Mouse (Mus musculus) adrenal gland (tissue): ENCODE measurements around the gene Psen2.

Source experiments
- intact Hi-C: fragments of 180-260 bp; cut with DNase I; formaldehyde crosslinking; loops from one replicate; pipeline ENCODE4 v1.15.1; 2025

Gene Psen2

DNA sequence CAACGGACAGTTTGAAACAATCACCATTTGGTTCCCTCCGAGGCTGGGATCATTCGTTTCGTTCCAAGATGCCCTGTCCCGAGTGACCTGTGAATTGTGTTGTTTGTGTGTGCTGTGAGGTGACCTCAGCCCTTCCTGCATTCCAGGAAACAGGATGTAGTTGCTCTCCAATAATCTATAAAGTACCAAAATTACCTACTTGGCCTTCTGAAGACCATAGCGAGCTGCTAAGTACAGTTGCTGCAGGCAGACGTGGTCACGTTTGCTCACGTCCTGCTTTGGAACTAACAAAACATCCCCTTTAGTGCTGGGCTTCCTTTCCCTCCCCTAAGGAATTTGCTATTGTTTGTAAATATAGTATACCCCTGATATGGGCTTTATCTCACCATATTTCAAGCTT, 14.3 kb upstream of the Psen2 start:
- intact Hi-C loops: no loop called here

DNA sequence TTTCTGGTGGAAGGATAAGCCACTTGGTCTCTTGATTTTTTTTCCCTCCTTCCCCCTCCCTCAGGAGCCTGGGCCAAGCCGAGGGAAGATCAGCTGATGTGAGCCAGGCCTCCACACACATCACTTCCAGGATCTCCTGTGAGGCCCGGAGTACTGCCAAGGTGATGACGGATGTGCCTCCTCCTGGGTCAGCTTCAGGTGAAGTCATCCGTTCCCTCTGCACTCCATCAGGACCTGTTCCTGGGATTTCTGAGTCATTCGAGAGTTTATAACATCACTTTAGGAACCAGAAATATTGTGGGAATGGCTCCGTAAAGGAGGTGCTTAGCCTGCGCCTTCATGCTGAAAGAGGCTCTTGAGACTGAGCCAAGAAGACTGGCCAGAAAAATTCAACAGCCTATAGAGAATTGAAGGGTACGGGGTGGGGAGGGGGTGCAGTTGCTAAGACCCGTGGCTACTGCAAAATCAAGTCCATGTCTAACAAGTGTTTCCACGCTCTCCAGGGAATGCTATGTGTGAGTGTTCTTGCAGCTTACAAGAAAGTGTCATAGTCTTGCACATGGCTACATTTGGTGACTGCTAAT, 11.6 kb upstream of the Psen2 start:
- intact Hi-C loops: no loop called here

DNA sequence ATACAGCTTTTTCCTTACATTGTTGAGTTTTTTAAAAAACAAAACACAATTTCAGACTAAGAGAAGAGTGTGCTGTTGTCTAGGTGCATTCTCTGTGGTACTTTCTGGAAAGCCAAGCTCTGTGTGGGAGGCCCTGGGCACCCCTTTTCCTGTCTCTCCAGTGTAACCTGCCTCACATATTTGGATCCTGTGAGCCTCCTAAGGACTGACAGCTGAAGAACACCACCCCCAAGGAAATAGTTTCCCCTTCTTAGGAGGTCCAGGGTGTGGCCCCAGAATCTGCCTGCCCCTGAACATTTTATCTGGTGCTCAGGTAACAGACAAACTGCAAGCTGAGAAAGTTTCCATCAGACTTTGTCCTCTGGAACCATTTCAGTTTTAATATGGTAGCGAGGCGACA, 5.8 kb upstream of the Psen2 start:
- intact Hi-C loops: loop anchor here (2.0 to 10.0 kb wide), 3 partner anchors 118 to 276 kb away; no protein-coding TSS in a partner anchor

DNA sequence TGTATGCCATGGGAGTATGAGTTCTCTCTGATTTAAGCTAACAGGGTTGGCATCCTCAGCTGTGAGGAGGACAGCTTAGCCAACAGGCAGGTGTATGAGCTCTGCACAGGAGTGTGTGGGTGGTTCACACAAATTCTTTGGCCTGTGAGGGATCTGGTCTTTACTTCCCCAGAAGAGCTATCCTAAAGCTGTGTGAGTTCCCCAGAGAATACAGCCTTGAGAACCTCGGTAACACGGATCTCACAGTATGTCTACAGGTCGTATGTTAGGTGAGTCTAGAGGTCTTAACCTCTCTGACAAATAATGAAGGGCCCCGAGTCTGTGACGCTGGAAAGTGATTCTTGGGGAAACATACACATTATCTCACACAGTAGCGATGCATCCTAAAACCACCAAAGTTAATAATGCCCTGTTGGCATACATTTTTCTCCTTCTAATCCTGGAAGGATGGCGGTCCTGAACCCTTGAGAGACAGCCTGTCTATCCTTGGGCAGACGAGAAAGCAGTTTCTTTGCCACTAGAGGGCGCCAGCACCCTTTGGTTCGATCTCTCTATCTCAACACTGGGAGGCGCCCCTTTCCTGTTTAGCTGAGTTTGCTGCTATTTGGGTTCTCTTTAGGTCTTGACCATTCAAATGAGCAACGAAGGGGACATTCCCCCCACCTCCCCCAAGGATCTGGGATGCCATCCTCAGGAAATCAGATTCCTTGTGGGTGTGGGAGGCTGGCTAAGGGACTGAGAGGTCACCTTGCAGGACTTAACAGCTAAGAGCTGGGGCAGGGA, 5.2 kb upstream of the Psen2 start:
- intact Hi-C loops: loop anchor here (1.0 to 10.0 kb wide), 5 partner anchors 118 to 276 kb away; no protein-coding TSS in a partner anchor

DNA sequence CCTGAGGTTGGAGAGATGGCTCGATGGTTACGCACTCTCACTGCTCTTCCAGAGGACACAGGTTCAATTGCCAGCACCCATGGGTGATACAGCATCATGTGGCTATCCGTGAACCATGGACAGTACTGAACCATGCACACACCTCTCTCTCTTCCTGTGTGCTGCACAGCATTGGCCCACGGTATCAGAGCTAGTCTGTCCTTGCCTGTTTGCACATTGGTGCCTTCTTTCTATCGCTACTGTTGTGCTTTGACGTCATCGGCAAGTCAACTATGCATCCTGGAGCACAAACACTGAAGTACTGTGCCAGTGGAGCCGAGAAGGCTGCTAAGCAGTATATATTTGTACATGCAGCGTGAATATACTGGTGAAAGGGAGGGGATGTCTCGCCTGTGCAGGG, 3.9 kb upstream of the Psen2 start:
- intact Hi-C loops: loop anchor here (10.0 kb wide), 1 partner anchor 278 kb away; no protein-coding TSS in a partner anchor

DNA sequence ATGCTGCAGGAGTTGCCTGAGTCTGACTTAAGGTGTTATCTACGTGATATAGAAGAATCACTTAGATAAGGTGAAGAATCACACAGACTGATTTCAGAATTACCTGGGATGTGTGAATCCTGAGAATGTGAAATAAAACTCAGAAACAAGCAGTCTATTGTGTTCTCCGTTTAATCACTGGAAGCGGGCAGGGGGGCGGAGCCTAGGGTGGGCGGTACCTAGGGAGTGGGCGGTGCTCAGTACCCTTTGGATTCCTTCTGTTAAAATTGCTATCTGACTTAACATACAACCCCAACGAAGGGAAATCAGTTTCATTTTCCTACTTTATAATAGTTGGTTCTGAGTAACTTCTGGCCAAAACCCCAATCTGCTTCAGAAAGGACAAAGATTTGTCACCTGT, 2.2 kb upstream of the Psen2 start:
- intact Hi-C loops: loop anchor here (10.0 kb wide), 1 partner anchor 279 kb away; no protein-coding TSS in a partner anchor

DNA sequence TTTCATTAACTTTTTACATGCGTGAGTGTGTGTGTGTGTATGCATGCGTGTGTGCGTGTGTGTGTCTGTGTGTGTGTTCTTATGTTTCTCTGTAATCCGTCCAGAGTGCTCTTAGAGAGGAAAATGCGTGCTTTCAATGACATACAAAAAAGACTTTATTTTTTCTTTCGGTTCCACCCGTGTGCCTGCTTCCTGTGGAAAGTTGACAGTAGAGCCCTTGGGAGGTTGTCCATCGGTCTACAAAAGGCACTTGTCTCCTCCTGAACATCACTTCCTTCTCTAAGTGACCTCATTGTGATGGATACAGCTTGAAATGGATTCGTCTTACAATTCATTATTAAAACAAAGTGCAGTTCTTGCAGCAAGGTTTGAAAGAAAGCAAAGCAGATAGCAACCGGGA, 1.6 kb upstream of the Psen2 start:
- intact Hi-C loops: loop anchor here (10.0 kb wide), 1 partner anchor 280 kb away; no protein-coding TSS in a partner anchor

DNA sequence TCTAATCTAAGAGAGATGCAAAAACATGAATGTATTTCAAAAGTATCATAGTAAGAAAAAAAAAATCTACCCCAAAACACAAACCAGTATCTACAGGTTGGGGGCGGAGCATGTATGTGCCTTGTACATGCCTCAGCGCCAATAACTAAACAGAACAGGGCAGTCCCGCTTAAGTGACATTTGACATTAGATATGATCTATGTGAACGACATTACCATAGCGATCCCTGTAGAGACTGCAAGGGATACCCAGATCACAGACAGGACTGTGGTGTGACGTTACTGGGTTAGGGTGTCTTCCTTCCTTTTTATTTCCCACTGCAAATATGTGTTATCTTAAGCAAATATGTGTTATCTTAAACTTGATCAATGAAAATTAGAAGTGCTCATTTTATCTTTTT, 1.2 kb upstream of the Psen2 start:
- intact Hi-C loops: loop anchor here (10.0 kb wide), 1 partner anchor 280 kb away; no protein-coding TSS in a partner anchor

DNA sequence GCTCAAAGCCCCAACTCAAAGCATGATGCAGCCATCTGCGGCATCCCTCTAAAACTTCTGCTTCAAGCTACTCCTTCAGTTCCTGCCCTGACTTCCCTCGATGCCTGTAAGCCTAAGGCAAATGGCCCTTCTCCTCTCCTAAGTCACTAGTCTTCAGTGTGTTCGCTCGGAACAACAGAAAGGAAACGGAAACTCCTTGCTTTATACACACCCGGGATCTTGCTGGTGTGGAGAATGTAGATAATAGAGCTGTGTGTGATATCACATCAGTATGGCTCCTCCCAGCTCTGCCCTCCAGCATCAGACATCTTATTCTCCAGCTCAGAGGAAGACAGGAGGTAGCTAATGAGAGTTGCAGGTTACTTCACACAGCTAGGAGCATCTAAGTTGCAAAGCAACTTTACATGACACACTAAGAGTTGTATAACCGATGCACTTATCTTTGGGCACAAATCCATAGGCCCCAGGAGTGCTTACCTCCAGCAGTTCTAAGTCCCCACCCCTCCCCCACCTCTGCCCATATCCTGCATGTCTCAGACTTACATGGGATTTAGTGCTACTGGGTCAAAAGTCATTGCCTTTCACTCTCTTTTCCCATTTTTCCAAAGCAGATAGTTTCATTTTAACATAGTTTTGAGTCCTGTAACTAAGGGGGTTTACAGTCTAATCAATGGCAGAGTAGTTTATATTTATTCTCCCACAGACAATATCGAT, 1.2 kb downstream of the Psen2 start:
- intact Hi-C loops: loop anchor here (10.0 kb wide), 1 partner anchor 283 kb away; no protein-coding TSS in a partner anchor

DNA sequence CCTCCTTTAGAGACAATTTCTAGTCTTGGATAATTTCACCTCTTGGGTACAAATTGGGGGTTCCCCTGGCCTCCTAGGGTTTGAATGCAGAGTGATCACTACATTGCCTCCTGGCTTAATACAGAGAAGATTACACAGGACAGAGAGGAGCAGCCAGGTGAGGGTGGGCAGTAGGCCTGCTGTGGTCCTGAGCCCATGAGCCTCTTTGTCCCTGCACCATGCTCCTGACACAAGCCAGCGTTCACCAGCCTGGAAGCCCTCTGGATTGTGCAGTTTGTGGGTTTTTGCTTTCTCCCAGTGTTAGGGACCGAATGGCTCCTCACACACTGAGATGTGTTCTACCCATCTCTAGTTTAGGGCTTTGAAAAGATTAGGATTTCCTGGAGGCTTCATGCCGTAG, 1.8 kb downstream of the Psen2 start:
- intact Hi-C loops: loop anchor here (10.0 kb wide), 1 partner anchor 283 kb away; no protein-coding TSS in a partner anchor

DNA sequence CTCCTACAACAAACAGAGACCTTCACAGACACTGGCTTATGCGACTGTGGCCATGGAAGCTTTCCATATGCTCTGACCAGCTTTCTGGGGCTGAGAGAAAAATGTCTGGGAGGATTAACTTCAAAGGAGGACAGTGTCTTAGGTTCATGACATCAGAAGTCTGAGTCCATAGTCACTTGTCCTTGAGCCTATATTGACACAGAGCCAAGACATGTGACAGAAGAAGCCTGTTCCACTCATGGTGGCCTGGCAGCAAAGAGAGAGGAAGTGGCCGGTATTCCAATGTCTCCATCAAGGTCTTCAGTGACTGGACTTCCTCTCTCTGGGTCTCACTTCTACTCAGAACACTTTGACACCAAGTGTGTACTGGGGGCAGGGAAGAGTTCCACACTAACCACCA, 2.4 kb downstream of the Psen2 start:
- intact Hi-C loops: loop anchor here (10.0 kb wide), 1 partner anchor 284 kb away; no protein-coding TSS in a partner anchor

DNA sequence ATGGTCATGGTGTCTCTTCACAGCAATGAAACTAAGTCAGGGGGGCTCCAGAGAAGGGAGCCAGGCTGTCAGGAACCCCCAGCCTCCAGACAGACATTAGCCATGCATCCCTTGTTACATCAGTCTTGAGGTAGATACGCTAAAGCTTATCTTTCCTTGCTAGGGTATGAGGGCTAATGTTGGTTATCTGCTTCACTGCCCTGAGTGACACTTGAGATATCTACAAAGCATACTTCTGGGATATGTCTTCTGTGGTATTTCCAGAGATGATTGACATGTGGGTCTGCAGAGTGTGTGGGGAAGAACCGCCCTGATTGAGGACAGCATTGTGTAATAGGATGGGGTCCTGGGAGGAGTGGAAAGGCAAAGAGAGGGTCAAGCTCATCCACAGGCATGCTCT, 3.5 kb downstream of the Psen2 start:
- intact Hi-C loops: loop anchor here (10.0 kb wide), 1 partner anchor 285 kb away; no protein-coding TSS in a partner anchor

DNA sequence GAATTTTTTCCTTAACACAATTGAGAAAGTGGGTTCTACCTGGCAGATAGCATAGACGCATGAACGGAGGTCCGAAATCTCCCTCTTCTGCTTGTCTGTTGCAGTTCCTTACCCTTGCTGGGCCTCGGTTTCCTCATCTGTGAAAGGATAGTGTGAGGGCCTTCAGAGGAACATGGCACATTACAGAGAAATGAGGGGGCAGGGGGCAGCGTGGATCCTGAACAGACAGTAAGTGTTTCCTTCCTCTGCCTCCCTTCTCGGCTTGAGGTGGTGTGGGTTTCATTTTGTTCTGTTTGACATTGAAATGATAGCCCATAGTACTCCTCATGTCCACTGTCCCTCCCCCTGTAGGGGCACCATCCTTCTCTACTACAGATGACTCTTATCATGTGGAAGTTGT, 5.8 kb downstream of the Psen2 start:
- intact Hi-C loops: no loop called here

DNA sequence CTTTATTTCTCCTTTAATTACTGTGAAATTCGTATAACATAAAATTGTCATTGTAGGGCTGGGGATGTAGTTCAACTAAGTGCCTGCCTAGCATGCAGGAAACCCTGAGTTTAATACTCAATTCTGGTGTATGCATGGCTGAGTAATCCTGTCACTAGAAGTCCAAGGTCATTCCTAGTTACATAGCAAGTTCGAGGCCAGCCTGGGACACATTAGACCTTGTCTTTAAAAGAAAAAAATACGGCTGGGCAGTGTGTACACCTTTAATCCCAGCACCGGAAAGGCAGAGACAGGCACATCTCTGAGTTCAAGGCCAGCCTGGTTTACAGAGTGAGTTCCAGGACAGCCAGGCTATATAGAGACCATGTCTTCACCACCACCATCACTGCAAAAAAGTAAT, 6.4 kb downstream of the Psen2 start:
- intact Hi-C loops: no loop called here

DNA sequence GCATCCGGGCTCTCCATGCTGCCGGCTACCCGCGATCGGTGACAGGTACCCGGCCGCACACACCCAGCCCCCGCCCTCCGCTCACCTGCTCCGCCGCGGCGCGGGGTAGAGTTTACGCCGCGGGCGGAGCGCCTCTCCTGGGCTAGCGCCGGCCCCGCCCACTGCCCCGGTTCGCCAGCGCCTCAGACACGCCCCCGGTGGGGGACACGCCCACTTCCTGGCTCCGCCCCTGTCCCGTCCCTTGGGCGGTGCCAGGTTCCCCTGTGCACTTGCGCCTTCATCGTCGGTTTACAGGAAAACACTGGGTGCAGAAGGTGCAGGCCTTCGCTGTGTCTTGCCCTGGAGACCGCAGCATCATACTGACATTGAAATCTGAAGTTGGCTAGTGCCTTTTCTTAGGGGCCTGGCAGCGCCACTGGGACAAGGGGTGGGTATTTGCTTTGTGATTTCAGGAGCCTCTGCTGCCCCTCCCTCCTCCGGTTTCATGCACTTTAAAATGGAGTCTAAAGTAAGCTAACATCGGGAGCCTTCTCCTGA, 7.0 kb downstream of the Psen2 start:
- intact Hi-C loops: no loop called here

DNA sequence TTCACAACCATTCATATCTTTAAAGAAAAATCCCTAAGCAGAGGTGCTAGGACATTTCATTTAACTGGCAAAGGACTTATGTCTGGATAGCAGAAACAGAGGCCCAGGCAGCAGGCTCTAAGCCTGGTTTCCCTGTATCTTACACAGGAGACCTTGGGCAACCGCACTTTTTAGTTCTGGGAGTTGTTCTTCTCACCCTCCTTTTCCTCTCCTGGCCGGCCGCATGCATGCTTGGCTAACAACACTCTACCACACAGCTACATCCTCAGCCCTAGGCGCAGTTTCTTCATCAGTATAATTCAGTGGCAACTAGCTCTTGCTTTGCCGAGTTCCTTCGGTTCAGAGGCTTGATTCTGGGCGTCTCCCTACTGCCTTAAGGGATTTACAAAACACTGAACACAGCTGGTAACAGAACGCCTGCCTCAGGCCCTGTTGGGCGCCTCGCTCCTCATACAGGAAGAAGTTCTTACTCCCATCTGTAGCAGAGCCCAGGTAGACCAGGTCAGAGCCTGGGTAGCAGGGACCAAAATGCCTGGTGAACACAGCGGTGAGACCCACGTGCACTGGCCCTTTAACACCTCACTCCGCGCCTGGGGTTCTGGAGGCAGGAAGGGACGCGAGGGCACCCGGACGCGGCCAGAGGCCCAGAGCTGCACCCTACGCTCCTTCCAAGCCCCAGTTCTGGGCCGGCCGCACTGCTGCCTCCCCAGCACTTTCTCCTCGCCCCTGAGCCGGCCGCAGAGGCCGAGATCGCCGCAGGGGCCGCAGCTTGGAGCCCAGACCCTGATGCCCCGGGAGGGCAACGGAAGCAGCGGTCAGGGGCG, 7.7 kb downstream of the Psen2 start:
- intact Hi-C loops: no loop called here

DNA sequence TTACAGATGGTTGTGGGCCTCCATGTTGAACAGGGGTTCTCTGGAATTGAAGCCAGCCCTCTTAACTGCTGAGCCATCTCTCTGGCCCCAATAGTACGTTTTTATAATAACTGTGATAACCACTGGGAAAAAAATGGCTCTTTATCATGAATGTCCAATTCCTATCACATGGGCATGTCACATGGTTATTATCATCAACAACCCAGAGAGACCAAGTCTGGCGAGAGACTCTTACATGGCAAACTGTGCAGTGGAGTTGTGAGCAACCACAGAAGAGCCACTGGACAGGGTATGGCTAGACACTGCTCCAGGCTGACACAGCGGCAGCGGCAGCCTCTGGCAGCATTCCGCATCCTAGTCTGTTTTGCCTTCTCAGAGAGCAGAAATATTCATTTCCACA, 8.9 kb downstream of the Psen2 start:
- intact Hi-C loops: no loop called here

DNA sequence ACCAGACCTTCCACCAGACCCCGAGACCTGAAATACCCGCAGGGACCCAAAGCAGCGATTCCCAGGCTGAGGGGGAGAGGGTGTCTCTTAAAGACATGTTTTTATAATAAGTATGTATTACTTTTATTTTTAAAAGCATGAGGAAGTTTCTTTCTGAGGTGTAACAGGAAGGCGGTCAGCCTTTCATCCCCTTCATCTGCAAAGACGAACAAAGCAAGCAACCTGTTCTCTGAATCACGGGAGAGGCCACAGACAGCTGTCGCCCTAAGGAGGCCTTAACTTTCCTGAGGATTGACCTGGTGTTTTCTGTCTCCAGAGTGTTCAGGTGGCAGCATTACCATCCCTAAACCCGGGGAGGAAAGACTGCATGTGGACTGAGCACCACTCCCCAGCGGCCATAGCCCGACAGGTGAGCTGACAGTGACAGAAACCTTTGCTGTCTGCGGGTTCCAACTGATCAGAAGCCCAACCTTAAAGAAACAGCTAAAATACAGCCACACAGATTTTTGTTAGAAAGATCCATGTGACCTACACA, 10.5 kb downstream of the Psen2 start:
- intact Hi-C loops: no loop called here

DNA sequence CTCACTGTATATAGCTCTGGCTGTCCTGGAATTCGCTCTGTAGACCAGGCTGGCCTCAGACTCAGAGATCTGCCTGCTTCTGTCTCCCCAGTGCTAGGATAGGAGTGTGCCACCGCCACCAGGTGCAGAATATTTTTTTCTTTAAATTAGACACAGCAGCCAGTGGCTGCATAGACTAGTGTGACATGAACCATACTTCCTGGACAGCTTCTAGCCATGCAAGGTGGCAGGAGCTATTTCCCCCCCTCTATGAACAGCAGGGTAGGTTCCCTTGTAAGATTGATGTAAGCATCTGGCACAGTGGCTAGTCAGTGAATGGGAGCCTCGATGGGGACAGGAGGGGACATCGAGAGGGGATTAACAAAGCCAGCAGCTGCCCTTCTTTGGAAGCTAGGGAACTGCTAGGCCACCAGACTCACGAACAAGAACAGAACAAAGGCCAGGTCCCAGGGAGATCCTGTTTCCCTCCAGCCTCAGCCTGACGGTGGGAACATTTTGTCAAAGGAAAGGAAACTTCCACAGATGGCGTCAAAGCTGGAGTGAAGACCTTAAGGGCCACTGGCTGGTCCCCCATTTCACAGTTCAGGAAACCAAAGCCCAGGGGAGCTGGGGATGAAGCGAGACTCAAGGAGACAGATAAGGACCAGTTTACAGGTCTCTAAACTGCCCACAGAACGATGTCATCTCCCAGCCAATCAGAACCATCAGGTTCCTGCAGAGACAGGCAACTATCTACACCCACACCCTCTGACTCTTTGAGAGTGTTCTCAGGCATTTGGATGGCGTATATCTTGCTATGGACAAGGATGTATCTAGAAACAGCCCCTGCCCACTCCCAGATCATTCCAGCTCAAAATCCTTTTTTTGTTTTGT, 11.8 kb downstream of the Psen2 start:
- intact Hi-C loops: no loop called here
